Mouse (Mus musculus) midbrain, postnatal 0 days (tissue): ENCODE measurements at regions not wholly inside any gene's neighbourhood (a gene's known extent, or its start where the extent isn't known, plus 50 kb on each side); places are given as distances from the start of the nearest gene placed in this dataset.

Experiments
- ATAC-seq: fragments of 200-750 bp; cut with Nextera tagmentation; 2 replicates; pipeline ENCODE4 v1.8.0; 2017; ENCODE audit warnings: moderate number of reproducible peaks, mild to moderate bottlenecking, moderate TSS enrichment, moderate library complexity; ENCODE audit not compliant: low FRiP score
- DNase-seq: peaks from one replicate; pipeline ENCODE4 v3.0.0-alpha.2; 2015; ENCODE audit warnings: low spot score
- H3K27ac ChIP-seq: fragments of 300-500 bp; sonication (generic); 2 replicates; pipeline ENCODE4 v1.5.1; 2014; ENCODE audit warnings: low read depth, mild to moderate bottlenecking, low read length, mixed read lengths
- H3K27me3 ChIP-seq: fragments of 300-500 bp; sonication (generic); 2 replicates; pipeline ENCODE4 v1.6.1; 2014; ENCODE audit warnings: low read length, control low read depth, mixed read lengths; ENCODE audit not compliant: insufficient read depth
- H3K36me3 ChIP-seq: fragments of 300-500 bp; sonication (generic); 2 replicates; pipeline ENCODE4 v1.6.1; 2014; ENCODE audit warnings: low read length, control low read depth, mixed read lengths; ENCODE audit not compliant: insufficient read depth
- H3K4me1 ChIP-seq: fragments of 300-500 bp; sonication (generic); 2 replicates; pipeline ENCODE4 v1.6.1; 2014; ENCODE audit warnings: mild to moderate bottlenecking, control low read depth, antibody characterized with exemption, low read length, mixed read lengths; ENCODE audit not compliant: insufficient read depth
- H3K4me2 ChIP-seq: fragments of 300-500 bp; sonication (generic); 2 replicates; pipeline ENCODE4 v1.6.1; 2014; ENCODE audit warnings: low read depth, mild to moderate bottlenecking, low read length, mixed read lengths; ENCODE audit not compliant: poor library complexity, severe bottlenecking
- H3K4me3 ChIP-seq: fragments of 300-500 bp; sonication (generic); 2 replicates; pipeline ENCODE4 v1.5.1; 2014; ENCODE audit warnings: low read depth, mild to moderate bottlenecking, low read length, moderate library complexity
- H3K9ac ChIP-seq: fragments of 300-500 bp; sonication (generic); replicated peaks from 2 replicates; pipeline ENCODE4 v1.6.1; 2014; ENCODE audit warnings: mild to moderate bottlenecking, low read length, moderate library complexity, mixed read lengths; ENCODE audit not compliant: poor library complexity, severe bottlenecking
- H3K9me3 ChIP-seq: fragments of 300-500 bp; sonication (generic); 2 replicates; pipeline ENCODE4 v1.6.1; 2016; ENCODE audit warnings: low read length, control low read depth
- CTCF ChIP-seq: IDR thresholded peaks from 2 replicates; pipeline ENCODE4 v1.5.1; 2016; ENCODE audit warnings: antibody characterized with exemption, mild to moderate bottlenecking
- WGBS: fragments of 180-500 bp; shearing (Covaris S2); extraction: QIAGEN DNeasy Blood & Tissue Kit; methylation state at CpG from one replicate; pipeline ENCODE4 v1.1.7; 2014; 5-methylcytosine and 5-hydroxymethylcytosine counted together

DNA sequence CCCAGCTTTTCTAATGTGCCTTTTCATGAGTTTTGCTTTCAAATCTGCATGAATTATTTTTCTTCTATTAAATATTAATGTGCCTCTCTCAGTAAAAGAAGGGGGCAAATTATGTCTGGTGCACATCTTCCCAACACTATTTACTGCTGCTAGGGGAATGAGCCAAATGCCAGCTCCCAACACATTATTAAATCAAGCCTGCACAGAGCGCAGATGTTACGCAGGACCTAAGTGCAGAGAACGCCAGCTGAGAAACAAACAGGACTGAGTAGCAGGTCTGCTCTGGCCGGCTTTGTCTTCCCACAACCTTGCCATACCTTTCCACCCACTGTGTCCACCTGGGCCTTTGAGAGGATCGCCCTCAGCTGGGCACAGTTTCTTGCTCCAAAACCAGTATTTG lies 291.8 kb downstream of the C1d start:
- H3K27ac ChIP-seq: no peak overlapping the region
- ATAC-seq (no peak), DNase-seq (no peak)
- H3K9ac ChIP-seq: no peak overlapping the region
- no peaks in the 10 kb centered on the region for H3K36me3 ChIP-seq
- H3K4me2 ChIP-seq: no peak overlapping the region
- no peak for TF ChIP-seq CTCF
- WGBS: 79% methylated on average over 5 of the region's 5 CpGs
- H3K27me3 ChIP-seq: no peaks in the 10 kb centered on the region
- no peaks in the 10 kb centered on the region for H3K9me3 ChIP-seq
- H3K4me3 ChIP-seq: no peak overlapping the region
- H3K4me1 ChIP-seq: no peaks in the 10 kb centered on the region

GRCm38 (mm10) chr11:17555276-17555675 lies 297.9 kb downstream of the C1d start:
- no peak for ATAC-seq
- Histone ChIP-seq H3K4me1 (no peaks in the 10 kb centered on the region), H3K9ac (no peak overlapping the region), H3K27me3 (no peaks in the 10 kb centered on the region), H3K4me2 (no peak overlapping the region), H3K9me3 (no peaks in the 10 kb centered on the region), H3K27ac (no peak overlapping the region), H3K4me3 (no peak overlapping the region), H3K36me3 (no peaks in the 10 kb centered on the region)
- 77% methylated on average over 3 of the region's 3 CpGs for WGBS
- TF ChIP-seq CTCF: no peak
- DNase-seq: no peak

- H3K27ac ChIP-seq: no peak overlapping the region
- WGBS: 72% methylated on average over 3 of the region's 3 CpGs
- ATAC-seq: no peak
Measured at GRCm38 (mm10) chr11:17591780-17592487, 334.6 kb downstream of the C1d start.

DNA sequence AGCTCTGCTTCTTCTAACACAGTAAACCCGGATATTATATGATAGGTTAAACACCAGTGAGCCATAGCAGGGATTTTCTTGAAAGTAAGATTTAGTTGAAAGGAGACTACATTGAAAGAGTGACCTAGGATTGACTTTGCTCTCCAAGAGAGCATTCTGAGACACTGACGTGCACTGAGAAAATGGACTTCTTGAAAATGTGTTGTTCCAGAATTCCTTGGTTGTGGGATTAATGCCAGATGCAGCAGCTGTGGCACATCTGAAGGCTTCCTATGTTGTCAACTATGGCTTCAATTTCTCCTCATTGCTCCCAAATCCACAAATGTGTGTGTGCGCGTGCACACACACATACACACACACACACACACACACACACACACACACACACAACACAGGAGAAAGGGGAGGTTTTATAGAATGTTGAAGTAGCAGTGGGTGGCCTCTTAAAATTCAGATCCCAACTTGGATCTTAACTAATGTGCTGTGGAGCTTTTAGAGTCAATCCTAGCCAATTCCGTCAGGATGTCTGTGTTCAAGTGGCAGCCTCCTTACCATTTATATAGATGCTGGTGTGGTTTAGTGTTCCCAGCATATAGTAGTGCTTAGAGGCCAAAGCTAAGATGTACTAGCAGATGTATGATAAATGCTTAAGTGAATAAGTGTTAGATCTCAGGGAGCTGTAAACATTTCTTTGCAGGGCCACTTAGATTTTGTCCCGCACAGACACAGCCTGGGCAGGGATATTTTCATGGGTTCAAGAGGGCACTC lies 346.5 kb downstream of the C1d start:
- Histone ChIP-seq H3K27ac (no peak overlapping the region), H3K4me1 (no peaks in the 10 kb centered on the region), H3K9me3 (no peaks in the 10 kb centered on the region), H3K36me3 (no peaks in the 10 kb centered on the region), H3K4me3 (no peak overlapping the region), H3K27me3 (no peaks in the 10 kb centered on the region), H3K4me2 (no peak overlapping the region), H3K9ac (no peak overlapping the region)
- DNase-seq: no peak
- no peak for TF ChIP-seq CTCF
- ATAC-seq: no peak
- WGBS: 76% methylated on average over 6 of the region's 6 CpGs

More at GRCm38 (mm10) chr11:17591780-17592487, 334.6 kb downstream of the C1d start:
- no peak for DNase-seq
- TF ChIP-seq CTCF: no peak
- no peaks in the 10 kb centered on the region for H3K9me3 ChIP-seq
- no peaks in the 10 kb centered on the region for H3K36me3 ChIP-seq
- no peaks in the 10 kb centered on the region for H3K4me1 ChIP-seq
- H3K27me3 ChIP-seq: no peaks in the 10 kb centered on the region
- H3K4me2 ChIP-seq: no peak overlapping the region
- H3K4me3 ChIP-seq: no peak overlapping the region
- no peak overlapping the region for H3K9ac ChIP-seq

DNA sequence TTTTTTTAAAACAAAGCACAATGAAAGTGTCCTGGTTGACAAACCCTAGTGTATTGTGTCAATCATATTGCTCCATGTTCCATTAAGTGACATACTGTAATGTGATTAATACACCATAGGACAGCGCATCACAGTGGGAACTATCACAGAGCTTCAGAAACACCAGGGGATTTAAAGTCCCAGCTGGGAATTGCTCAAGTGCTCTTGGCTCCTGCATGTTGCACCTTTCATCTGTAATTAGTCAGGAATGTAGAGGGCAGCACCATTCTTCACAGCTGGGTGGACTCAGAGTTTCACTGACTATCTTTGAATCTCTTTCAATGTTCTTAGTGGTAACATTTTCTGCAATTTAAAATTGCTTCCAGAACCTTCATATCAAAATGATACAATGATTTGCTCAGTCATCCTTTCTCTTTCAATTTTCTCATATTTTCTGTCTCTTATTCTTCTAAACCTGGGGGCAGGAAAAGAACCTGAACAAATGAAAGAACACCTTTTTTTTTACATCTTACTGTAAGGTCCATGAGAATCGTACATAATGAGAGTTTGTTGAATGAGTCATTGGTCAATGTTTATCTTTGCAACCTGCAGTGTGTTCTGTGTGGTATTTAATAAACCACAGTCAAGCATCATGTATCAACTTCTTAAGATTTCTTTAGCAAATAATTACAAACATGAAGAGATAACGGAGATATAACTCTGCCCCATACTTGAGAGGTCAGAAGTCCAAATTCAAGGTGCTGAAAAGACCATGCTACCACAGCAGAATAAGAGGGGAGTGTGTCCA lies 333.0 kb downstream of the Etaa1 start:
- ATAC-seq (no peak), DNase-seq (no peak)
- no peak overlapping the region for H3K4me2 ChIP-seq
- no peak overlapping the region for H3K9ac ChIP-seq
- no peaks in the 10 kb centered on the region for H3K9me3 ChIP-seq
- H3K4me3 ChIP-seq: no peak overlapping the region
- TF ChIP-seq CTCF: no peak
- H3K27ac ChIP-seq: no peak overlapping the region
- H3K4me1 ChIP-seq: no peaks in the 10 kb centered on the region
- WGBS: 87% methylated on average over 3 of the region's 3 CpGs
- H3K36me3 ChIP-seq: no peaks in the 10 kb centered on the region
- no peaks in the 10 kb centered on the region for H3K27me3 ChIP-seq
